Comparison of ENCODE assay signal across 20 mouse cellular contexts in the genomic region with DNA sequence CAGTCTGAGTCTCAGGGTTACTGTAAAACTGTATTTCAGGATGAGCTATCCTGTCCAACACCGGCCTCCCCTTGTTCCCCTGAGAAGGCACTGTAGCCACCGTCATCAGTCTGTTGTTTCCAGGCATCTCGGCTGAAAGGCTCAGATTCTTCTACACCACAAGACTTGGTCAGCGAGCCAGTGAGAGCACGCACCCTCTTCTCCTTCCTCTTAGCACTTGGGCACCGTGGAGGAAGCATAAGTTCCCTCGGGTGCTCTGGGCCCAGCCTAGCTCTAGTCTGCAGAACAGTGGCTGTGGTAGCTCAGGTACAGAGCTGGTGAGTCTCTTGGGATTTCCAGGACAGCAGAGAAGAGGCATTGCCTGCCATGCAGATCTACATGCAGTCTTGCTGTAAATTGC.
DNase-seq lines count a peak whose midpoint lies in the region; ATAC-seq lines count a peak whose summit lies in the region.
"Had no signal": no experiment of that assay in that cellular context is flagged by ENCODE, and none has a peak within 500 bp of the region (broad histone marks: within the 10 kb centered on the region; RNA-seq: fewer than 3 reads in every experiment).

No protein-coding gene starts in this region.

- peak; percentile 16; the same call in 1 of the 2 replicates for ATAC-seq in lung, embryonic 16.5 days (ENCODE audit: low read depth)
- peak; percentile 65 for ATAC-seq in granulocyte monocyte progenitor cell, adult 5-6 weeks (replicated peaks; ENCODE audit: poor library complexity, severe bottlenecking)
- ATAC-seq in megakaryocyte, adult 5-6 weeks (ENCODE audit: poor library complexity, severe bottlenecking), result peak; percentile 77
- no peak for ATAC-seq in erythroid progenitor cell, adult 5-6 weeks (replicated peaks; ENCODE audit: low FRiP score, poor library complexity, severe bottlenecking)
- ATAC-seq: forebrain, postnatal 0 days; inflammation-experienced regulatory T-cells, adult 6 months; intestine, postnatal 0 days had no signal

- H3K4me3 ChIP-seq in lung, embryonic 16.5 days (ENCODE audit: low read length), result no peak overlapping the region
- H3K4me3 ChIP-seq: embryonic facial prominence, embryonic 15.5 days; erythroblast, embryonic 14.5 days; forebrain, embryonic 12.5 days; heart, embryonic 13.5 days; hindbrain, embryonic 15.5 days had no signal

- H3K9me3 ChIP-seq in lung, embryonic 16.5 days (ENCODE audit: control insufficient read depth, low read length), result no peaks in the 10 kb centered on the region
- H3K9me3 ChIP-seq: embryonic facial prominence, embryonic 15.5 days; forebrain, embryonic 12.5 days; heart, embryonic 13.5 days; hindbrain, embryonic 15.5 days had no signal

- no peaks in the 10 kb centered on the region for H3K27me3 ChIP-seq in lung, embryonic 16.5 days (ENCODE audit: control insufficient read depth, insufficient read depth, low read depth, low read length)
- H3K27me3 ChIP-seq: embryonic facial prominence, embryonic 15.5 days; heart, embryonic 13.5 days; hindbrain, embryonic 15.5 days had no signal

- H3K36me3 ChIP-seq in lung, embryonic 16.5 days (ENCODE audit: control insufficient read depth, insufficient read depth, low read length), result no peaks in the 10 kb centered on the region
- H3K36me3 ChIP-seq: embryonic facial prominence, embryonic 15.5 days; forebrain, embryonic 12.5 days; heart, embryonic 13.5 days; hindbrain, embryonic 15.5 days had no signal

- no peak overlapping the region for H3K9ac ChIP-seq in lung, embryonic 16.5 days (ENCODE audit: low read length)
- H3K9ac ChIP-seq: embryonic facial prominence, embryonic 15.5 days; forebrain, embryonic 12.5 days; forebrain, postnatal 0 days; heart, embryonic 13.5 days; hindbrain, embryonic 15.5 days had no signal

- no peak overlapping the region for H3K27ac ChIP-seq in lung, embryonic 16.5 days (ENCODE audit: low read length)
- H3K27ac ChIP-seq: embryonic facial prominence, embryonic 15.5 days; forebrain, embryonic 12.5 days; heart, embryonic 13.5 days; hindbrain, embryonic 15.5 days had no signal

- WGBS in lung, embryonic 16.5 days, result 62% methylated on average over 7 of the region's 7 CpGs

- H3K4me1 ChIP-seq in lung, embryonic 16.5 days (replicated peaks; ENCODE audit: control insufficient read depth, insufficient read depth, low read length), result peaks cover 10% of the 10 kb centered on the region; the same call in 1 of the 2 replicates
- H3K4me1 ChIP-seq: hindbrain, embryonic 15.5 days had no signal

- no peak overlapping the region for H3K4me2 ChIP-seq in lung, embryonic 16.5 days (ENCODE audit: low read depth, low read length)
- H3K4me2 ChIP-seq: embryonic facial prominence, embryonic 15.5 days; forebrain, embryonic 12.5 days; heart, embryonic 13.5 days; hindbrain, embryonic 15.5 days had no signal

- no peak for DNase-seq in lung, postnatal 36 days
- DNase-seq in thymus, postnatal 36 days, result no peak
- DNase-seq in ovary, postnatal 36 days (ENCODE audit: low spot score), result no peak
- DNase-seq: adrenal gland, adult 8-10 months; cerebellum, adult 11-12 months; cerebellum, adult 9-10 months; cerebellum, postnatal 25 days; forebrain, postnatal 0 days; gastrocnemius, postnatal 14 days had no signal
